Mouse (Mus musculus): ENCODE measurements around the gene Vmn2r40. TPM values are rescaled to one million over a fixed set of nuclear protein-coding genes. Genes with fewer than 3 reads are reported as not detected.
"Not testable (repeated sequence)": the region's sequence is repeated elsewhere in the genome, so short reads cannot be mapped to it uniquely, and the experiment has no call there.

The Vmn2r40 gene
- polyA plus RNA-seq (2012; rRNA removed) = not detected in 2 replicates

- H3K27ac ChIP-seq (ENCODE audit: insufficient read depth, low read length); H3K4me1 ChIP-seq (ENCODE audit: control insufficient read depth, insufficient read depth, low read length); H3K4me3 ChIP-seq (ENCODE audit: insufficient read depth, low read length): not testable (repeated sequence)
Observed at GRCm38 (mm10) chr7:8931335-8931734, at the start of gene Vmn2r40. Gene Vmn2r40 (minus strand): TSS chr7:8931435.

Other genes starting within 250 kb of the Vmn2r40 start
- not detected in 2 replicates for gene Vmn2r39, start 99.4 kb upstream of the Vmn2r40 start, polyA plus RNA-seq (2012; rRNA removed)
- not detected in 2 replicates for gene Vmn2r38, start 166.4 kb upstream of the Vmn2r40 start, polyA plus RNA-seq (2012; rRNA removed)

Measured in cortical plate, adult 2 months (tissue).